Mouse (Mus musculus) embryonic fibroblast, embryonic 13.5 days (primary cell): Measurements from ENCODE around the gene Calm3. TPM values are rescaled to one million over a fixed set of nuclear protein-coding genes. Genes with fewer than 3 reads are reported as not detected.
A peak's percentile ranks its signal among the peaks of the same experiment; 100 is the strongest.

Experiments
- H3K27ac ChIP-seq: 2 replicates; pipeline ENCODE4 v1.5.1; 2012; ENCODE audit warnings: low read length, control low read depth, inconsistent platforms; ENCODE audit not compliant: insufficient read depth
- H3K4me1 ChIP-seq: 2 replicates; pipeline ENCODE4 v1.6.1; 2011; ENCODE audit warnings: low read length; ENCODE audit not compliant: control insufficient read depth, insufficient read depth
- H3K4me3 ChIP-seq: 2 replicates; pipeline ENCODE4 v1.5.1; 2011; ENCODE audit warnings: mild to moderate bottlenecking, control low read depth, low read length; ENCODE audit not compliant: insufficient read depth
- CTCF ChIP-seq: IDR thresholded peaks from 2 replicates; pipeline ENCODE4 v1.5.1; 2011; ENCODE audit warnings: mild to moderate bottlenecking, control low read depth, low read length, moderate library complexity, borderline replicate concordance; ENCODE audit not compliant: insufficient read depth
- POLR2A ChIP-seq: IDR thresholded peaks from 2 replicates; pipeline ENCODE4 v1.6.1; 2011; ENCODE audit warnings: low read depth, mild to moderate bottlenecking, control low read depth, low read length, moderate library complexity
- polyA plus RNA-seq: library from polyadenylated mRNA; stranded (reverse); fragments of >200 nt; gene quantifications from 2 replicates; pipeline ENCODE4 v1.2.4, GENCODE M21; 2011; ENCODE audit warnings: low read depth; ENCODE audit not compliant: missing spikeins, insufficient read length

Gene Calm3
- polyA plus RNA-seq, 1 experiment = 588 TPM

DNA sequence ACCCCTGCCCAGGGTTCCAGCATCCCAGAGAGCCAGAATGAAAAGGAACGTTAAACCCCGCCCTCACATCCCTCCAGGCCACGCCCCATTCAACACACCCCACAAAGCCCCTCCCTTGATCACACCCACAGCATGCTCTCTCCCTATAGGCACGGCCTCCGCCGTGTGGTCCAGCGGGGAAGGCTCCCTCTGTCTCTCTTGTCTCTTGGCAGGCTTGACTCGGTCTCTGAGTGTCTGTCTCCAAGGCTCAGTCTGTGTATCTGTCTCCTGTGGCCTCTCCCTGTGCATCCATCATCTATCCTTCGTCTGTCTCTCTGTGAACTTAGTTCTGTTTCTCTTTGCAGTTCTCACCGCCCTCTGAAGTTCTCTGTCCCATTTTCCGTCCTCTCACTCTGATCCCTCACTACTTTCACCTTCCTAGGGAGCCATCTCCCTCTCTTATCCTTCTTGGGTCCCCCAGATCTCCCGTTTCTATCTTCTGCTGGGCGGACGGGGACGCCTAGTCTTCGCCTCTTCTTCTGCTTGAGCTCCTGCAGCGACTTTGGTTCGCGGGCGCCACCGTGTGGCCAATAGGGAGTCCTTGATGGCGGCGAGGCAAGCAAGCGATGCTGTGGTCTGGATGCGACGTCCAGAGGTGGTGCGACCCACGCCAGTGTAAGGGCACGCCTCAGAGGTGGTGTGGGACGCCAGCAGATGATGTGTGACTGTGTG, 32.1 kb downstream of the Calm3 start, which contains the start of gene Gng8:
Gene Gng8 (plus strand): TSS at position 146 of the 711 bp plus-strand sequence.
- H3K27ac ChIP-seq = peak within 1 kb of the TSS; percentile 98
- TF ChIP-seq POLR2A (peak; percentile 91), CTCF (peak; percentile 95)
- H3K4me1 ChIP-seq = no peaks in the 10 kb centered on the region; the same call in 1 of the 2 replicates
- H3K4me3 ChIP-seq = peak within 1 kb of the TSS; percentile 33

DNA sequence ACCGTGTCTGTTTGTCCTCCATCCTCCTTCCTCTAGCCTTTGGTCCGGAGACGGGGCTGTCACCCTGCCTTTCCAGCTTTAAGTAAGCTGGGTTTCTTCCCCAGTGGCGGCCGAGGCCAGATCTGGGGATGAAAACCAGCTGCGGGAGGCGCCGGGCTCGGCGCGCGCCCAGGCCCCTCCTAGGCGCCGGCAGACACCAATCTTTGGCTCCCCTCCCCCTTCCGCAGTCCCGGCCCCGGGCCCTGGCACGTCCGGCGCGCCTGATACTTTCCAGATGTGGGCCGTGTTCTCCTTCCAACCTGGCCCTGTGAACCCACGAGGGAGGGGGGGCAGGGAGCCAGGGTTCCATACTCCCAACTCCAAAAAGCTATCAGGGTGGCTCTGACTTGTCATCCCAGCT, 33.0 kb downstream of the Calm3 start:
- H3K27ac ChIP-seq = peak overlapping the region; percentile 98
- TF ChIP-seq POLR2A (peak; percentile 92), CTCF (no peak)
- H3K4me3 ChIP-seq = peak overlapping the region; percentile 5
- H3K4me1 ChIP-seq = no peaks in the 10 kb centered on the region; the same call in 1 of the 2 replicates

DNA sequence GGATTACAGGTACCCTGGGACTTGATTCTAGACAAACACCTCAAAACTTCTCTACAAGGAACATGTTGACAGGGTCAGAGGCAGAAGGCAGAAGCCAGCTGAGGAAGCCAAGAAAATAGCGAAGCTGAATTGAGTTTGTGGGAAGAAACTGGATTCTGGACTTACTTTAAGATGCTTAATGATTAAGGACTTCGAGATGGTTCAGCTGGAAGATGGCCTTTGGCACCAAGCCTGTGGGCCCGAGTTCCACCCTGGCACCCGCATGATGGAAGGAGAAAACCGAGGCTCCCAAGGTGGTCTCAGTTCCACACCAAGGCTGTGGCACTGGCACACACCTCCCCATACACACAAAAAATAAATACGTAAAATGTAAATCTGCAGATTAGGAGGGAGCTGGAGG, 33.4 kb downstream of the Calm3 start:
- Histone ChIP-seq H3K4me3 (peak overlapping the region; percentile 5), H3K27ac (peak overlapping the region; percentile 98), H3K4me1 (no peaks in the 10 kb centered on the region; the same call in 1 of the 2 replicates)
- no peak for TF ChIP-seq CTCF
- TF ChIP-seq POLR2A = no peak

DNA sequence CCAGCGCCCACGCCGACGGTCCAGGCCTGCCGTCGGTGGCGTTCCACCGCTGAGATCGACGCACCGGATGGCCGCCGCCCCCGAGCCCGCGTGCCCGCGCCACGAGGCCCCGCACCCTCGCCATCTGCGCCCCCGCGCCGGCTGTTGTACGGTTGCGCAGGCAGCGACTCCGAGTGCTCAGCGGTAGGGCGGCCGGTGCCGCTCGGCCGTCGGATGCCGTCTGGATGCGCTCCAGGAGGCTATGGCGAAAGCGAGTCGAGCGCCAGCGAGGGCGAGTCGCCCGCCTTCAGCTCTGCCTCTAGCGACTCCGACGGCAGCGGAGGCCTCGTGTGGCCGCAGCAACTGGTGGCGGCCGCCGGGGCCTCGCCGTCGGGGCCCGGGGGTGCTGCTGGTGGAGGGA, 38.0 kb downstream of the Calm3 start:
- no peak overlapping the region for H3K4me3 ChIP-seq
- H3K27ac ChIP-seq = no peak overlapping the region
- no peaks in the 10 kb centered on the region for H3K4me1 ChIP-seq
- TF ChIP-seq POLR2A = no peak
- no peak for TF ChIP-seq CTCF

DNA sequence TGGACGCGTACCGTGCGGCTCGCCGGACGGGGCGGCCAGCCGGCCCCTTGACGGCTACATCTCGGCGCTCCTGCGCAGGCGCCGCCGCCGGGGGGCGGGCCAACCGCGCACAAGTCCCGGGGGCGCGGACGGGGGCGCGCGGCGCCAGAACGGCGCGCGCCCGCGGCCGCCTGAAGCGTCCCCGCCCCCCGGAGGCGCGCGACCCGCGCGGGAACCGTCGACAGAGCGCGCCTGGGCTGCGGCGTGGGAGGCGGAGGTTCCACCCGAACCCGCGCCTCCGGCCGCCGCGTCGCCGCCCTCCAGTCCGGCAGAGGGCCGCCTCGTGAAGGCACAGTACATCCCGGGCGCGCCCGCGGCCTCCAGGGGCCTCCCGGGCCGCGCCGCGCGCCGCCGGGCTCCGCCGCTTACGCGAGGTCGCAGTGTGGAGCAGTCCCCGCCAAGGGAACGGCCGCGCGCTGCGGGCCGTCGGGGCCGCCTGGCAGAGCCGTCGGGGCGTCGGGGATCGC, 38.6 kb downstream of the Calm3 start:
- no peak overlapping the region for H3K27ac ChIP-seq
- TF ChIP-seq CTCF (no peak), POLR2A (no peak)
- no peak overlapping the region for H3K4me3 ChIP-seq
- no peaks in the 10 kb centered on the region for H3K4me1 ChIP-seq

DNA sequence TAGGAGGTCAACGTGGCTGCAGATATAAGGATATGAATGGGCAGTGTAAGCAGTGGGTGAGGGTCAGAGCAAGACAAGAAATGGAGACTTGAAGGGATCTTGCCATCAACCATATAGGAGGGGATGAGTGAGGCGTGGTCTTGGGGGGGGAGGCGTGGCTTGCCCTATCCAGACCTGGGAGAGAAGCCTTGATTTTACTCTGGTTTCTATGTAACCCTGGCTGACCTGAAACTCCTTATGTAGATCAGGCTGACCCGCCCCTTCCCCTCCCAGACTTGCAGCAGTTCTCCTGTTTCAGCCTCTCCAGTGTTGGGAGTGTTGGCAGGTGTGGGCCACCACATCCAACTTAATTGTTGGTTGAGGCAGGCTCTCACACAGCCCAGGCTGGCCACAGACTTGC, 39.6 kb downstream of the Calm3 start:
- H3K27ac ChIP-seq = no peak overlapping the region
- H3K4me1 ChIP-seq = no peaks in the 10 kb centered on the region
- no peak for TF ChIP-seq POLR2A
- TF ChIP-seq CTCF = no peak
- no peak overlapping the region for H3K4me3 ChIP-seq

DNA sequence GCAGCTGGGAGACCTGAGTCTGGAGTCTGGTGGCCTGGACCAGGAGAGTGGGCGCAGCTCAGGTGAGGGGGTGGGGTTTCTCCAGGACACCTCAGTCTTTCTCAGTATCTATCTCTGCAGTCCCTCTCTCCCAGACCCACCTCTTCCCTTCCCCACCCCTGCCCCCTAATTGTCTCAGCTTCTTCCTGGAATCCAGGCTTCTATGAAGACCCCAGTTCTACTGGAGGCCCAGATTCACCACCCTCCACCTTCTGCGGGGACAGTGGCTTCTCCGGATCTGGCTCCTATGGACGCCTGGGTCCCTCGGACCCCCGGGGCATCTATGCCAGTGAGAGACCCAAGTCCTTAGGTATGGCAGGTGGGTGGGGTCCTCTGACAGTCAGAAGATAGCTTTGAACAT, 40.8 kb downstream of the Calm3 start:
- no peak overlapping the region for H3K27ac ChIP-seq
- no peaks in the 10 kb centered on the region for H3K4me1 ChIP-seq
- TF ChIP-seq POLR2A = no peak
- TF ChIP-seq CTCF = no peak
- H3K4me3 ChIP-seq = no peak overlapping the region

DNA sequence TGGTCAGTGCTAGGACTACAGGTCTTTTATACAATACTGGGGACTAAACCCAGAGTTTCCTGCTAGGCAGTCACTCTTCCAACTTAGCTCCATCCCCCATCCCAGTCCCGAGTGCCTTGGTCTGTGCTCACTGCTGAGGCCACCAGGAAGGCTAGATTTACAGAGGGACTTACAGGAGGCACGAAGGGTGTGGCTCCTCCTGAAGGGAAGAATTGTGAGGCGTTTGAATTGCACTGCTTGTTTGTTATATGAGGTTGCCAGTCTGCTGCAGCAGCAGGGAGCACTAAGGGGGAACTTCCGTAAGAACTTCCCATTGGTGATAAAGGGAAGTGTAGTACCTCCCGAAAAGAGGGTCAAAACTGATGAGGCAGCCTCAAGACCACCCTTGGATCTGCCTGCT, 43.3 kb downstream of the Calm3 start:
- no peak overlapping the region for H3K4me3 ChIP-seq

DNA sequence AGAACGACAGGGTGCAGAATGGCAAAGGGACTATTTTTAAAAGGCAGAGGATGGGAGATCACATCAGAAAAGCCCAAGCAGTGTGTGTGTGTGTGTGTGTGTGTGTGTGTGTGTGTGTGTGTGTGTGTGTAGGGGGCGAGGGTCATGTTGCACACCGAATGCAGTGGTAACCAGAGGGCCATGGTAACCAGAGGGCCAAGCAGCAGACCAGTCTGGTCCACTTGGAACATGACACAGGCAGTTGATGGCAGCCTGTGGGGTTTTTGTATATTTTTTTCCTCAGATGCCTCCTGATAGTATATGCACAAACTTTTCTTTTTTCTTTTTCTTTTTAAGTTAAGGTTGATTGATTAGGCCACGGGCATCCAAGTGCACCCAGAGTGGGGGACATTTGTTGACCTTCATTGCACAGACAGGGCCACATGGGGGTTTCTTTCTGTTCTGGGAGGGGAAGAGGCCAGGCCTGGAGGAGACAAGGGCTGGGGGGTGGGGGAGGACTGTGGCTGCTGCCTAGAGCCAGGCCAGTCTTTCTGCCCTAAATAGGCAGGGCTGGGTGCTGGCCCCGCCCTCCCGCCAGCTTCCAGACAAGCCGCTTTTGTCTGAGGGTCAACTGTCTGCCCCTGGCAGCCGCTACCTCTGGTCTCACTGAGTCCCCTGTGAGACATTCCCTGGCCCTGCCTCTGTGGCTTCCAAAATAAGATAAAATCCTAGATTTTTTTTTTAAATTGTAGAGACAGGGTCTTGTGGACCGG, 43.9 kb downstream of the Calm3 start:
- H3K4me3 ChIP-seq = no peak overlapping the region
- no peaks in the 10 kb centered on the region for H3K4me1 ChIP-seq
- no peak for TF ChIP-seq CTCF
- no peak for TF ChIP-seq POLR2A
- peak overlapping the region; percentile 65 for H3K27ac ChIP-seq

More for the DNA sequence above, 43.3 kb downstream of the Calm3 start:
- no peak for TF ChIP-seq CTCF
- no peak for TF ChIP-seq POLR2A
- H3K4me1 ChIP-seq = no peaks in the 10 kb centered on the region
- H3K27ac ChIP-seq = peak overlapping the region; percentile 65

DNA sequence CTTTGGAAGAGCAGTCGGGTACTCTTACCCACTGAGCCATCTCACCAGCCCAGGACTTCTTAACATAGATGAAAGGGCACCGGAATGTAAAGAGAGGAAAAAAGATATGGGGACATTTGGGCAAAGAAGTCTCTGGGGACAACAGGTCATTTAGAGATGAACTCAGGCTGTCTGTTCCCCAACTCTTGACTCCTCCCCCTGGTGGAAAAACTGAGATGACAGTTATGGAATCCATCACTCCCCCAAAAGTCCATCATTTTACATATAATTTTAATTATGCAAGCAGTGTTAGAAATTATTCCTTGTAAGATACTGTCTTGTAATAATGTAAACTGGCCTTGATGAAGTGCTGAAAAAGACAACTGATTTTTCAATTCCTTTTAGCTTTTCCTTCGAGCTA, 46.2 kb downstream of the Calm3 start:
- no peak overlapping the region for H3K4me3 ChIP-seq
- no peak for TF ChIP-seq CTCF
- TF ChIP-seq POLR2A = no peak
- no peaks in the 10 kb centered on the region for H3K4me1 ChIP-seq
- H3K27ac ChIP-seq = no peak overlapping the region
